Mouse (Mus musculus) brown adipose tissue, adult 24 weeks (tissue): ENCODE measurements around the gene Nrxn2. TPM values are rescaled to one million over a fixed set of nuclear protein-coding genes. Genes with fewer than 3 reads are reported as not detected.

Experiments
- H3K27ac ChIP-seq: fragments of 200-500 bp; replicated peaks from 2 replicates; pipeline ENCODE4 v1.5.1; 2012; ENCODE audit warnings: low read depth, mild to moderate bottlenecking, low read length
- H3K4me1 ChIP-seq: fragments of 200-500 bp; 2 replicates; pipeline ENCODE4 v1.6.1; 2012; ENCODE audit warnings: low read length, mixed read lengths; ENCODE audit not compliant: control insufficient read depth, insufficient read depth, insufficient read length
- H3K4me3 ChIP-seq: fragments of 200-500 bp; 2 replicates; pipeline ENCODE4 v1.5.1; 2012; ENCODE audit warnings: low read depth, mild to moderate bottlenecking, low read length, moderate library complexity; ENCODE audit not compliant: insufficient read depth
- polyA plus RNA-seq: library from polyadenylated mRNA; stranded (reverse); fragments of >200 nt; gene quantifications from 2 replicates; pipeline ENCODE4 v1.2.4, GENCODE M21; 2012; ENCODE audit not compliant: missing spikeins, insufficient read depth, insufficient read length

Gene Nrxn2
- polyA plus RNA-seq, 1 experiment: 1.1 TPM

- Histone ChIP-seq H3K4me1 (no peaks in the 10 kb centered on the region), H3K4me3 (no peak overlapping the region), H3K27ac (no peak overlapping the region)
These were observed 96.9 kb downstream of the Nrxn2 start for GRCm38 (mm10) chr19:6515448-6515847.

- no peak overlapping the region for H3K4me3 ChIP-seq
- H3K4me1 ChIP-seq: no peaks in the 10 kb centered on the region
These were observed 97.6 kb downstream of the Nrxn2 start for GRCm38 (mm10) chr19:6516153-6516552.

GRCm38 (mm10) chr19:6518601-6519000, 100.1 kb downstream of the Nrxn2 start:
- H3K27ac ChIP-seq: no peak overlapping the region
- no peak overlapping the region for H3K4me3 ChIP-seq
- H3K4me1 ChIP-seq: no peaks in the 10 kb centered on the region

More at GRCm38 (mm10) chr19:6516153-6516552, 97.6 kb downstream of the Nrxn2 start:
- no peak overlapping the region for H3K27ac ChIP-seq

GRCm38 (mm10) chr19:6519483-6519882, 101.0 kb downstream of the Nrxn2 start:
- Histone ChIP-seq H3K4me1 (no peaks in the 10 kb centered on the region), H3K4me3 (no peak overlapping the region), H3K27ac (no peak overlapping the region)

GRCm38 (mm10) chr19:6521630-6522029, 103.1 kb downstream of the Nrxn2 start:
- no peak overlapping the region for H3K27ac ChIP-seq
- H3K4me1 ChIP-seq: no peaks in the 10 kb centered on the region
- no peak overlapping the region for H3K4me3 ChIP-seq

GRCm38 (mm10) chr19:6522289-6522688, 103.8 kb downstream of the Nrxn2 start:
- H3K4me3 ChIP-seq: no peak overlapping the region
- H3K4me1 ChIP-seq: no peaks in the 10 kb centered on the region
- H3K27ac ChIP-seq: no peak overlapping the region

- no peak overlapping the region for H3K27ac ChIP-seq
- no peak overlapping the region for H3K4me3 ChIP-seq
- no peaks in the 10 kb centered on the region for H3K4me1 ChIP-seq
These were observed 106.5 kb downstream of the Nrxn2 start for GRCm38 (mm10) chr19:6525023-6525422.

- no peak overlapping the region for H3K27ac ChIP-seq
- no peaks in the 10 kb centered on the region for H3K4me1 ChIP-seq
- no peak overlapping the region for H3K4me3 ChIP-seq
These were observed 107.5 kb downstream of the Nrxn2 start for GRCm38 (mm10) chr19:6526010-6526409.

- Histone ChIP-seq H3K4me1 (no peaks in the 10 kb centered on the region; the same call in 1 of the 2 replicates), H3K4me3 (no peak overlapping the region), H3K27ac (no peak overlapping the region)
These were observed 108.9 kb downstream of the Nrxn2 start for GRCm38 (mm10) chr19:6527439-6527838.

GRCm38 (mm10) chr19:6527839-6528531, 109.5 kb downstream of the Nrxn2 start:
- Histone ChIP-seq H3K4me1 (no peaks in the 10 kb centered on the region; the same call in 1 of the 2 replicates), H3K4me3 (no peak overlapping the region), H3K27ac (no peak overlapping the region)

- Histone ChIP-seq H3K4me1 (no peaks in the 10 kb centered on the region; the same call in 1 of the 2 replicates), H3K27ac (no peak overlapping the region), H3K4me3 (no peak overlapping the region)
These were observed 110.9 kb downstream of the Nrxn2 start for GRCm38 (mm10) chr19:6529265-6529985.

- Histone ChIP-seq H3K4me1 (no peaks in the 10 kb centered on the region; the same call in 1 of the 2 replicates), H3K27ac (no peak overlapping the region), H3K4me3 (no peak overlapping the region)
These were observed 111.8 kb downstream of the Nrxn2 start for GRCm38 (mm10) chr19:6530359-6530758.

- Histone ChIP-seq H3K4me1 (no peaks in the 10 kb centered on the region; the same call in 1 of the 2 replicates), H3K27ac (peak overlapping the region; percentile 56)
These were observed 112.6 kb downstream of the Nrxn2 start for GRCm38 (mm10) chr19:6531011-6531631.

GRCm38 (mm10) chr19:6531832-6532471, 113.4 kb downstream of the Nrxn2 start:
- Histone ChIP-seq H3K4me3 (peak overlapping the region; percentile 65), H3K27ac (peak overlapping the region; percentile 56), H3K4me1 (no peaks in the 10 kb centered on the region; the same call in 1 of the 2 replicates)

More at GRCm38 (mm10) chr19:6531011-6531631, 112.6 kb downstream of the Nrxn2 start:
- peak overlapping the region; percentile 65 for H3K4me3 ChIP-seq

GRCm38 (mm10) chr19:6532656-6533055, 114.1 kb downstream of the Nrxn2 start:
- Histone ChIP-seq H3K27ac (no peak overlapping the region), H3K4me1 (no peaks in the 10 kb centered on the region; the same call in 1 of the 2 replicates), H3K4me3 (0 out of 2 replicates have a peak overlapping the region, but pooled peaks have one; percentile 65)
